Mouse (Mus musculus): ENCODE data around the gene Mad2l1. TPM values are rescaled to one million over a fixed set of nuclear protein-coding genes. Genes with fewer than 3 reads are reported as not detected.

Mad2l1 gene
- polyA plus RNA-seq (2012; rRNA removed), result 35.9 and 44.4 TPM in 2 replicates

GRCm38 (mm10) chr6:66535028-66535862, at the start of gene Mad2l1:
TSS of gene Mad2l1 (plus strand) at chr6:66535390.

DNA sequence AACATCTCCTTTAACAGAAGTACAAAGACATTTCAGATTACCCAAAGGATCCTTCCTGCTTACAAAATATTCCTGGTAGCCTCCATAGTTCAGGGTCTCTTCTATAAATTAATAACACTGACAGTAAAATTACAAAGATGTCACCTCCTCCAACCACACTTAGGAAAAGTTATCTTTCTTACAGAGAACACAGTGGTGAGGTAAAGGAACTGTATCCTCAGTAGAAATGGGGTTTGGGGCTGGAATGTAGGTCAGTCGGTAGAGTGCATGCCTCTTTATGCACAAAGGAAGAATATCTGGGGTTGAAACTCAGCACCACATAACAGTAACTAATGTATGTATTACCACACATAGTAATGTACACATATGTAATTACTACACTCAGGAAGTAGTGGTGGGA, 24.8 kb downstream of the Mad2l1 start, which contains the start of gene Vmn1r32:
Gene Vmn1r32, minus strand, starts transcription at position 101 of the 400 bp plus-strand sequence.

Other genes with a start within 250 kb of the Mad2l1 start
- gene Vmn1r32, start 24.7 kb downstream of the Mad2l1 start, polyA plus RNA-seq (2012; rRNA removed), result not detected in 2 replicates
- gene Vmn1r33, start 82.9 kb downstream of the Mad2l1 start, polyA plus RNA-seq (2012; rRNA removed), result not detected in 2 replicates
- gene Vmn1r34, start 108.5 kb downstream of the Mad2l1 start, polyA plus RNA-seq (2012; rRNA removed), result not detected in 2 replicates
- not detected in 2 replicates for gene Vmn1r35, start 150.5 kb downstream of the Mad2l1 start, polyA plus RNA-seq (2012; rRNA removed)
- gene Vmn1r36, start 183.8 kb downstream of the Mad2l1 start, polyA plus RNA-seq (2012; rRNA removed), result not detected in 2 replicates
- not detected in 2 replicates for gene Vmn1r37, start 194.0 kb downstream of the Mad2l1 start, polyA plus RNA-seq (2012; rRNA removed)
- not detected in 2 replicates for gene Vmn1r38, start 247.2 kb downstream of the Mad2l1 start, polyA plus RNA-seq (2012; rRNA removed)